Mouse (Mus musculus) cerebellum, adult 9-10 months (tissue): ENCODE measurements around the gene Madd.
A peak's percentile ranks its signal among the peaks of the same experiment; 100 is the strongest.

Experiments
- DNase-seq: peaks from one replicate; pipeline ENCODE4 v3.0.0; 2022

Gene Madd

DNA sequence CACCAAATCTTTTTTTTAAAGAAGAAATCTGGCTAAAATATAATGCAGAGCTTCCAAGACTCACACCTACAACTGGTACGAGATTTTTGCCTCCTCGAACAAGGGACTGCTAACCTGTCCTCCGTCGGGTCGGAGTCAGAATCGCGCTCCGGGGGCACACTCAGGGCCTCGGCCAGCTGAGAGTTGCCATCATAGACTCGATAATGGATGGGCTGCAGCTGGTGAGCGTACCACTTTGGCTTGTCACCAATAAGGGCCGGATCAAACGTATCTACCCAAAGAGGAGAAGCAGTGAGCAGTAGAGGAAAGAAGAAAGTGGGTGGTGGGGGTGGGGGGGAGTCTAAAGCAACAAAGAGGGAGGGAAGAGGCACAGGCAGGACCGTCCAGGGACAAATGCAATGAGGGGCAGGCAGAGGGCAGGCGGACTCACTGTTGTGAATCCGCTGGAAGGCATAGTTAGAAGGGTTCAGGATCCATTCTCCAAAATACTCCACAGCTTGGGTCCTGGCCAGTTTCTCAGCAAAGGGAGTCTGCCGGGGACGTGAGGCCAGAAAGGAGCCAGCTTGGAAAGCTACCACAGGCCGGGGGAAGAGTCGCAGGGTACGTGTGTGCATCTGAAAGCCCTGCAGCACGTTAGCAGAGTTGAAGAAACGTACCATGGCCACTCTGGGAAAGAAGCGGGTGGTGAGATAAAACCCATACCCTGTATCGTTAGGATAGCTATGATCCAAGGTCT, 13.9 kb downstream of the Madd start:
- no peak for DNase-seq

DNA sequence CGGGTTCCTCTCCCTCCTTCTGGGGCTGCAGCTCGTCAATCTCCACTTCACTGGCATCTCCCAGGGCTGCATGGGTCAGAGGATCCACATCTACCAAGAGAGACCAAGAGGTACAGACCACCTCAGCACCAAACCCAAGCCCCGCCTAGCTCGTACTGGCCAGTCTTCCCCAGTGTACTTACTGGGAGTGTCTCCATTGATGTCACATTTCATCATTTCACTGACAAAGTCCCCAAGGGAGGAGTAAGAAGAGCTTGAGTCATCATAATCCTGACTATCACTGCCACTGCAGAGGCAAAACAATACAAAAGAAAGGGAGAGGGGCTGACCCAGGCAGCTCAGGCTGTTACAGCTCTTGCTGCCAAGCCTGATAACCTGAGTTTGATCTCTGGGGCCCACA, 16.0 kb downstream of the Madd start:
- DNase-seq = no peak

DNA sequence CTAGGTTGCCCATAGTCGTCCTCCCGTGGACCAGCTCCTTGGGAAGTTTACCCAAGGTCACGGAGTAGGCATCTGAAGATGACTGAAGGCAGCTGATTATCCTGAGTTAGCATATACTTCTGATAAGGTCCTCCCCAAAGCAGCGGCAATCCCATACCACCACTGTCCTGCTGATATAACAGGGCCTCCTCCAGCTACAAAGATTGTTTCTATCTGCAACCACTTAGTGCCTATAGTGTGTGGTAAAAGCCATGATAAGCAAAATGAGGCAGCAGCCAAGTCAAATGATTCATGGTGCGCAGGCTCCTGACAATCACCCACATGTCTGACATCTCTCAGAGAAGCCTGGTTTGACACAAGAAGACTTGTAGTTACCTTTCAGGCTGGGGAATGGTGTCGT, 18.6 kb downstream of the Madd start:
- no peak for DNase-seq

DNA sequence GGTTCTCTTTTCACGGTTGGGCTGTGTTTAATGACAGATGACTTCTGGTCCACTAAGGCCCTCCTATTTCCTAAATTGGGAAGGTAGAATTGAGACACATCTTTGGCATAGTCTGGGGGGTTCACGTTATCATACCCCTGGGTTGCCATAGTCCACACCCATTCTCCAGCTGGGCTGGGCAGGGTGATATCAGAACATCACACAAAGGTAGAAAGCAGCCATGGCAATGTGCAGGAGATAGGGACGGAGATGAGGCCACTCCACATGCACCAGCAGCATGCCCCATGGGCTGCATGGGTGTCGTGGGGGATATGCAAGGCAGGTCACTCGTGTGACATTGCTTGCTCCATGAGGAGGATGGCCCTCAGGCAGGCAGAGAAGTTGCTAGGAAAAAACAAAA, 20.1 kb downstream of the Madd start:
- DNase-seq = no peak

DNA sequence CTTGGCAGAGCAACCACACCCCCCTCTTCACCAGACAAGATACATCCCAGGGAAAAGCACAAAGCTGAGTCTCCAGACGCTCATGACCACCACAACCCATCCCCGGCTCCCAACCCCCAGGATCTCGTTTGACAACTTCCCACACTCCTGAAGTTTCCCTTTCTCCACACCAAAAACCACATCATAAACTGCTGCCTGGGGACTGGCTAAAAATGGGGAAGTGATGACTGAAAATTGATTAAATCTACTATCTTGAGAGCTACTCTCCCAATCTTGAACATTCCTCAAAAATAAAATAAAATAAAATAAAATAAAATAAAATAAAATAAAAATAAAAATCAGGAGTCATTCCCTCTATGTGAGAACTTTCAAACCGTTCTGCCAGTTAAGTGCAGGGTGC, 20.7 kb downstream of the Madd start:
- DNase-seq = no peak

DNA sequence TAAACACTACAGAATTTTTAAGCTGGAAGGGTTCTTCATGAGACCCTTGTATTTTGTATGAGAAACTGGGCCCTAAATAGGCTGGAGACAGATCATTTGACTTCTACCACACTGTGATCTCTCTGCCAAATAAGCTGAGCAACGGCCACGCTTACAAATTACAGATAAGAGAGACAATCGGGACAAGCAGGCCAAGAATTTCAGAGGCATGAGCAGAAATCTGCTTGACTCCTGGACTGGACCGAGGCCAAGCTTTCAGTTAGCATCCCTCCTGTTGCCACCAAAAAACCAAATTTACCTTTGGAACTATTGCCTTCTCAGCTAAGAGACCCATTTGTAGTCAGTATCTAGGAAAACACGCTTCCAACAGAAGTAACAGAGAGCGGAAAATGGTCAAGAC, 23.0 kb downstream of the Madd start:
- DNase-seq = no peak

DNA sequence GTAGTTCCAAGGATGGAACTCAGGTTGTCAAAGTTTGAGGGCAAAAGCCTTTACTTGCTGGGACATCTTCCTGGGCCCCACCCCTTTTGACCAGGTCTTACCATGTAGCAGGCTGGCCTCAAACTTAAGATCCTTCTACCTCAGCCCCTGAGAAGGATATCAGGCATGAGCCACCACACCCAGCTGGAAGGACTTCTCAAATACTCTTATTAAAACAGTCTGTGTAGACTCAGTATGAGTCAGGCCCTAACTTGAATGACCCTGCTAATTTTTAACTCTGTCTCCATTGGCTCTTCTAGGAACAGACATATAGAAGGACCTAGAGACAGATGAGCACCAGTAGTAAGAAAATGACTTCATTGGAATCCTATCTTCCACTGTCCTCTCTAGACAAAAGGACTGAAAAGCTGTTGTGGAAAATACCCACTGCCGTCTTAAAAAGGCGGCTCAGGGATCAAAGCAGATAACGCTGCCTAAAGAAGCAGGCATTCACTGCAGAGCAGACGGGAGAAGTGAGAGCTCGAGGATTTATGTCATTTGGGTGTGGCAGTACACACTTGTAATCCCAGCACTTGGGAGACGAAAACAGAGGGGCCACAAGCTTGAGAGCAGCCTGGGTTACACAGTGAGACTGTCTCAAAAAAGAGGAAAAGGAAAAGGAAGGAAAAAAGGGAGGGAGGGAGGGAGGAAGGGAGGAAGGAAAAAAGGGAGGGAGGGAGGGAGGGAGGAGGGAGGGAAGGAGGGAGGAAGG, 26.5 kb downstream of the Madd start:
- DNase-seq = no peak

DNA sequence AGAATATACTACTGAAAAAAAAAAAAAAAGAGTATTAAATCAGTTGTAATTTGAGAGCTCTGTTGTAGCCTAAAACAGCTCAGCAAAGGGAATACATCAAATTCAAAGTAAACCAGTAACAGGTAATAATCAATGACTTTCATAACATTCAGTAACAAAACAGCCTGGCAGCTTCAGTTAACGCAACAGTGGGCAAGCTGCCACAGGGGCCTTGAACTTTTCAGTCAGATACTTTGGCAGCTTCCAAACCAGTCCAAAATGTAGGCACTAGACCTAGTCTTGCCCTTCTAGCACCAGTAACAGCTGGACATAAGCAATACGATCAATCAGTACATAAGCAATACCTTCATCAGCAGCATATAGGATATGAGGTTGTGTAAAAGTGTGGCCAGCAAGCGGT, 29.5 kb downstream of the Madd start:
- no peak for DNase-seq

DNA sequence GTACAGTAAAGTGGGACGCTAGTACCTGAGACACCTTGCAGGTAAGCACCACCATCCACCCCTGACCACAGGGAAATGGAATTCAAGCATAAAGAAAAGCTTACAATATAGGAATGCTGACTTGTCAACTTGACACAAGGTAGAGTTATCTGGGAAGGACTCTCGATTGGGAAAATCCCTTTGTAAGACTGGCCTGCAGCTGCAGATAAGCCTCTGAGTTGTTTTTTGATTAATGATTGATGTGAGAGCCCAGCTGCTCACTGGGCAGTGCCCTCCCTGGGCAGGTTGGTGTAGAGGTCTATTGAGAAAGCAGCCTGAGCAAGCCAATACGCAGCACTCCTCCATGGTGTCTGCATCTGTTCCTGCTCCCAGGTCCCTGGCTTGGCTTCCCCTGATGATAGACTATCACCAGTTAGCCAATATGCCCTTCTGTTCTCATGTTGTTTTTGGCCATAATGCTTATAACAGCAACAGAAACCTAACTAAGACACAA, 30.7 kb downstream of the Madd start:
- no peak for DNase-seq

DNA sequence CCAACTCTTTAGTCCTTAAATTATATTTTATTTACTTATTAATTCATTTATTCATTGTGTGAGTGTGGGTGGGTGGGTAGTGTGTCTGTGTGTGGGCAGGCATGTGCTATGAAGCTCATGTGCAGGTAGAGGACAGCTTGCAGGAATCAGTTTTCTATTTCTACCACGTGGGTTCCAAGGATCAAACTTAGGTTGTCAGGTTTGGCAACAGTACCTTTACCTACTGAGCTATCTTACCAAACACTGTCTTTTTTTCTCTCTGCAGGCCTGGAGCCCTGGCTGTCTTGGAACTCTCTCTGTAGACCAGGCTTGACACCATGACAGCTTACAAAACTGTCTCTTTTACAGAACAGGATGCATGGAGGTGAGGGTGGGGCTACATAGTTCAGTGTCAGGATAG, 32.3 kb downstream of the Madd start:
- no peak for DNase-seq

DNA sequence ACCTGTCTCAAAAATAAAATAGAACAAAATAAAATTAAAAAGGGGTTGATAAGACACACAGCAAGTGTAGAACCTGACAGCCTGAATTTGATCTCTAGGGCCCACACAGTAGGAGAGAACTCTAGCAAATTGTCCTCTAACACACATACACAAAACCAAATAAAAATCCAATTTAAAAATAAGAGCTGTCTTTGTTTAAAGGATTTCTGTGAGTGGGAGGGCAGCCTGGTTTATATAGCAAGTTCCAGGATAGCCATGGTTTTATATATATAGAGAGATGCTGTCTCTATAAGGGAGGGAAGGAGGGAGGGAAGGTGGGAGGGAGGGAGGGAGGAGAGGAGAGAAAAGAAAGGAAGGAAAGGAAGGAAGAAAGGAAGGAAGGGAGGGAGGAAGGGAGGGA, 35.5 kb downstream of the Madd start:
- DNase-seq = no peak

DNA sequence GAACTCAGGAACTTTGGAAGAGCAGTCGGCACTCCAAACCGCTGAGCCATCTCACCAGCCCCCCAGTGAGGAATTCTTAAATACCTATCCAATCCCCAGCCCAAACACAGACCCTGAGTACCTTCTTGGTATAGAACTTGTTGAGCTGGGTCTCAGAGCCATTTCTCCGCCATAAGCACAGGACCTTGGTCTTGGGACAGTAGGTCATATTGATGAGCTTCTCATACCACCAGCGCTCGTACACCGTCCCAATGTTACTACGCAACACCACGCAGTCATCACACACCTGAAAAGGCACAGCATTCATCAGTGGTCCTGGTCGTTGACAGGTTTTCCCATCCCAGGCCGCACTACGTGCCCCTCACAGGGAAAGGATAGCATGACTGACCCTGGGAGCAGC, 40.2 kb downstream of the Madd start:
- no peak for DNase-seq

DNA sequence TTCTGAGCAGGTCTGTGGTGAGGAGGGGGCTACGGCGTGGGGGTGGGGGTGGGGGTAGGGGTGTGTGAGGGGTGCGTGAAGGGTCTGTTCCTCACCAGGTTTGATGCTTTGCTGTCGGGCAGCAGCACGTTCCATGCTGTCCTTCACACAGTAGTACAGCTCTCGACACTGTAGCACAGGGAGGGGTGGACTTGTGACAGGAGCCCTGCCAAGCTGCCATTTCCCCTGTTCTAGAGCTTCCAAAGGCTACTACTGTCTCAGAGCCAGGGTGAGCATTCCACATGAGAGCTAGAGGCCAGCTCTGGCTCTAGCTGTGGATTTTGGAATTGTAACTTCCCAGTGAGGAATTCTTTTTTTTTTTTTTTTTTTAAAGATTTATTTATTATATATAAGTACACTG, 40.7 kb downstream of the Madd start:
- no peak for DNase-seq

DNA sequence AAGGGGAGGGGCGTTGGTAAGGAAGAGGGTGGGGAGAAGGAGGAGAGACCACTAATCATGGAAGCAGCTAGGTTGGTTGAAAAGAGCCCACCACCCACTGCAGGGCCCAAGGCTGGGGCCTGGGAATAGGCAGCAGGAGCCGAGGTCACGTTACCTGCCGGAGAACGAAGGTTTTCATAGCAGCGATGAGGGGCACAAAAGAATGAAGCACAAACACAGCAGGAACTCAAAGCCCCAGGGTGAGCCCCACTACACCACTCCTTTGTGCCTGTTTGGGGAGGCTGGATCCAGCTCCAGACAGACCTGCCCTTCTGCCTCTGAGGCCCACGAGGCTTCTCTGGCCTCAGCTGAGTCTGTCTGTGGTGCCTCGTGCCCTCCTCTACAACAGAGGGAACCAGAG, 43.9 kb downstream of the Madd start:
- no peak for DNase-seq

DNA sequence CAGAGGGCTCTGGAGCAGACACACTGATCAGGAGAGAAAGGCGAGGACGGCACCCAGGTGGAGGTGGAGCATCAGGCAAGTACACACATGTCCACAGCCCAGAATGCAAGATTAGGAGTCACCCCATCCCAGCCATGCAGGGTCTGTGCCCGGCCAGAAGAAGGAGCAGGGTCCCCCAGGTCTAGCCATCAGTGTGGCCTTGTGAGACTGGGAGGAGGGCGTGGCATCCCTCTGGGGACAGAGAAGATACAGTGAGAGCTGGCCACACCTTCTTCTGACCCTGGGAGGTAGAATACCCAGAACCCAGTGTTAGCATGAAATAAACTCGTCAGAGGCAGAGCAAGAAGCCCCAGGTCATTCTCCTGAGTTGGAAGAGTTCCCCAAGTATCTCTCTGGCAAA, 44.3 kb downstream of the Madd start:
- no peak for DNase-seq

DNA sequence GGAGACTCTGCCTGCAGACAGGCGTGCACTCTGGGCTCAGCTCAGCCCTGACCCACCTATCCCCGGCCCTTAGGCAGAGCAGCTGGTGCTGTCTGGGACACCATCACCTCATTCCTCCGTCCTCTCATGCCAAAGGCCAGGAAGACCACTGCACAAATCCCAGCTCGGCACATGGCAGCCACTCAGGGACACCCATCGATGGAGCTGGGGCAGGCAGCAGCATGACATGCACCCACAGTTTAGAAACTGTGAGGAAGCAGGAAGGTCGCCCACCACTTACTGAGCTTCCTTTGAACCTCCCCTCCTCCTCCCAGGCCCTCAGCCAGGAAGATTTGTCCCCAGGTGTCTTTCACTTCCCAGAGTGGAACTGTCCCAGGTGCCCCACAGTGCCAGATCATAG, 46.2 kb downstream of the Madd start:
- DNase-seq = no peak

DNA sequence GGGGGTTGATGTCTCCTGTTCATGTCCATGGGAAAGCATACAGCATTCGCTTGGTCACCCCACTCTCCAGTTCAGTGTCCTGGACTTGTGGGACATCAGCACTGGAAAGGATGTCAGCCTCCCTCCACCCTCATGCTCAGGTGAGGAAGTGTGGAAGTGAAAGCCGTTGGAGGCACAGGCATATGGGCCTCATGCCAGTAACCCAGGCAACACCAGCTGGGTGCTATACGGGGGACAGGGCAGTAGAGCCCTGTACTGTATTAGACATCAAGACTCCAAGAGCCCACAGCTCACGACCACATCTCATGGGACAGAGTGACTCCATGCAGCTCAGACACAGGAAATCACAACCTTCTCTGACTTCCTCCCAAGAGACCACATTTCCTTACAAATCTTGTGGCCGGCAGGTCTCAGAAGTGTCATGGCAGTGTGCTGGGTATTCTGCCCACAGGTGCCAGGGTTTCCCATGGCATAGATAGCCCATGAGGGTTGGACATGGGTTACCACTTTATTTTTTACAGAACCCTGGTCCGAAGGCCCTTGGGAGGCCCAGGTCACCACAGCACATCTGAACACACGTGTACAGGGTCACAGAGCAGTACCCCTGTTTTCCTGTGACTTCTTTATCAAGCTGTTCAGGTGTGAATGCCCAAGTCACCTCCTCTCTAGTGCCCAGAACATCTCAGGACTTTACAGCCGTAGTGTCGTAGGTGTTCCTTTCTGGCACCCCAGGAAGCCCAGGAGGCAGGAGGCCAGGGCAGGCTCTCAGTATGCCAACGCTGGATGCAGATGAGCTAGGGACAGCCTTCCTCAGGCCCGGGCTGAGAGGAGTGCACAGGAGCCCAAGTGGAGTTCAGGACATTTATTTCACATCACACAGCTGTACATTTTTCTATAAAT, 46.9 kb downstream of the Madd start:
- DNase-seq = peak; percentile 64

DNA sequence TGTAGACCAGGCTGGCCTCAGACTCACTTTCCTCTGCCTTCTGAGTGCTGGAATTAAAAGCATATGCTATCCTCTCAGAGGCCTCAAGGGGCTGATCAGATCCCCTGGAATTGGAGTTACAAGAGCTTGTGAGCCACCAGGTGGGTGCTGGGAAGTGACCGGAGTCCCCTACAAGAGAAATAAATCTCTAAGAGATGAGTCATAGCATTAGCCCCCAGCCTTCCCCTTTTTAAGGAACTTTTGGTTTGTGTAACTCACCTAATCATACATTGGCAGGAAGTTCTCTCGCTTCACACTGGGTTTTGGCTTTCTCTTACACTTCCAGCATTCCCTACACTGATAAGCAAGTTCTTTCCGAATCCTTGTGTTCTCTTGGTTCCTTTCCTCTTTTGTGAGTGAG, 51.6 kb downstream of the Madd start:
- no peak for DNase-seq

DNA sequence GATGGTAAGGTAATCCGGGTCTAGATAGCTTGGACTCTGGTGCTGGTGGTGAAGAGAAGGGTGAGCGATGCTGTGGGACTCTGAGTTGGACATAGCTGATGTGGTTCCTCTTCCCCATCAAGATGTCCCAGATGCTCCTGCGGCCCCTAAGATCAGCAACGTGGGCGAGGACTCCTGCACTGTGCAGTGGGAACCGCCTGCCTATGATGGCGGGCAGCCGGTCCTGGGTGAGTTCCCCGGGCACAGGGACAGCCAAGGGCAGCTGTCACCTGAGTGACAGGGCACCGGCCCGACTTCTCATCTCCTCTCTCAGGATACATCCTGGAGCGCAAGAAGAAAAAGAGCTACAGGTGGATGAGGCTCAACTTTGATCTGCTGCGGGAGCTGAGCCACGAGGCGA, 52.4 kb downstream of the Madd start:
- DNase-seq = no peak

DNA sequence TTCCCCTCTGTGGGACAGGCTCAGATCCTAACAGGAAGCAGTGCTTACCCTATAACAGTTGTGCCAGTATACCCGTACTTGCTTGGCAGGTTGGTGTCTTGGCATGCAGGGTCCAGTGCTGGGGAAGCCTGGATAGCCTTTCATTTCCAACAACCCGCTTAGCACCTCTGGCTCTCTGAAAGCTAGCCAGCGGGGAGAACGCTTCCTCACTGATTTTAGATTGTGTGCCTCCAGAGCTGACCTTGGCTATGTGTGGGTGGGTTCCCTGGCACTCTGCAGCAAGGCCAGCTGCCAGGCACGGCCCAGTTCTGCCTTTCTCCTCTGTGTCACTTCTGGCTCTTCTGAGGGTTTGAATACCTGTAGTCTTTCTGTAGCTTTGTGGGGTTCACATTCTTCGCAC, 53.5 kb downstream of the Madd start:
- DNase-seq = no peak

DNA sequence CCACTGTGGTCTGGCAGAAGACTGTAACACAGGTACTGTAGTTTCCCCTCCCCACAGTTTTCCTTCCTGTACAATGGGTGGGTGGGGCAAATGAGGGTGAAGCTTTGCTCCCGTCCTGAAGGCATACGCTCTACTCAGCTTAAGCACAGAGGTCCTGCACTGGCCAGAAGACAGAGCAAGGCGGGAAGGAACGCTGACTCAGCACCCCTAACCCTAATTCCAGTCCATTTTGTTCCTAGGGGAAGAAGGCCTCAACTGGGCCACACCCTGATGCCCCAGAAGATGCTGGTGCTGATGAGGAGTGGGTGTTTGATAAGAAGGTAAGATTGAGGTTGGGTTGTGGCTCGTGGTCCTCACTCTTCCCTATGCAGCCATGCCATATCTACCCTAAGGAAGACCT, 54.9 kb downstream of the Madd start:
- DNase-seq = no peak

DNA sequence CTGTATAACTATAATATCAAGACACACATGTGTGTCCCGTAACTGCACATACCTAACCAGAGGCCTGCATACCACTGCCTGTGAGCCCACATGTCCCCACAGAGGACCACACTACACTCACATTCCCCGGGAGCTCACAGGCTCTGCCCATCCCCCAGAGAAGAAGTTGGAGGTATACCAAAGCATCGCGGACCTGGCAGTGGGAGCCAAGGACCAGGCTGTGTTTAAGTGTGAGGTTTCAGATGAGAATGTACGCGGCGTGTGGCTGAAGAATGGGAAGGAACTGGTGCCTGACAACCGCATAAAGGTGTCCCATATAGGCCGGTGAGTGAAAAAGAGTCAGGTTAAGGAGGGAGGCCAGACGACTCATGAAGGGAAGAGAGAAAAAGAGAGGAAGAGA, 58.5 kb downstream of the Madd start:
- DNase-seq = no peak

DNA sequence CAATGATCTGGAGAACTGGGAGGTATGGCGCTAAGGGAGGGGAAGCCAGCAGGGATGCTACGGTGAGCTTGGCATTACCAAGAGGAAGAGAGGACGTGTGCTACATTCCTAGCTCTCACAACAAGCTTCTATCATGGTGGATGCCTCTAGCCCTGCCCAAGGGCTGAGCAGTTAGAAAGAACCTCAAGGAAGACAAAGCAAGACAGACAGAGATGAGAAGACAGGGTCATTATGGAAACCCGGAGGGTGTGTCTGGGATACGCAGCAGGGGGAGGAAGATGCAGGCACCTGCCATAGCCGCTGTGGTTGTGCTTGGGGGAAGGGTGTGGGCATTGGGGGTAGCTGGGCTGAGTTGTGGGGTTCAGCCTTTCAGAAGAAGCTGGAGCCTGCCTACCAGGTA, 60.1 kb downstream of the Madd start:
- DNase-seq = no peak

DNA sequence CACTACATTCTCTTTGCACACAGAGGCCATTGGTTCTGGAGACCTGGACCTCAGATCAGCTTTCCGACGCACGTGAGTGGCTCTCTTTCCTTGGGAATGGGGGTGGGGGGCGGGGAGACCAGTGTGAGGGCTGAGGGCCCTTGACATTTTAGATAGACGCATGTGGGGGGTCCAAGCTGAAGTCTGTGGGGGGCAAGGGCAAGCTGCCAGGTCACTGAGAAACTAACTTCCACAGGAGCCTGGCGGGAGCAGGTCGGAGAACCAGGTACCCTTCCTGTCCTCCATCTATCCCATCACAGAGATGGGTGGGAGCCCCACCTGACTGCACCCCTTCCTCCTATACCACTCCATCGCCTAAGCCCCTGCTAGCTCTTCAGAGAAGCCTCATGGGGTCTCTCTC, 62.1 kb downstream of the Madd start:
- DNase-seq = no peak
